8 mouse cellular contexts compared by ENCODE assay signal in genomic region chr17:24902671-24903474, GRCm38 (mm10). TPM values are rescaled to one million over a fixed set of nuclear protein-coding genes. Genes with fewer than 3 reads are reported as not detected.
DNase-seq lines count a peak whose midpoint lies in the region; ATAC-seq lines count a peak whose summit lies in the region.

No protein-coding gene starts in this region.

- H3K27me3 ChIP-seq in midbrain, embryonic 14.5 days (ENCODE audit: control insufficient read depth, insufficient read depth, low read length): no peaks in the 10 kb centered on the region
- no peaks in the 10 kb centered on the region for H3K27me3 ChIP-seq in midbrain, embryonic 11.5 days (ENCODE audit: control insufficient read depth, insufficient read depth, low read length)

- 73% methylated on average over 9 of the region's 9 CpGs for WGBS in midbrain, embryonic 14.5 days
- 72% methylated on average over 9 of the region's 9 CpGs for WGBS in midbrain, embryonic 11.5 days

- H3K9ac ChIP-seq in midbrain, embryonic 14.5 days (replicated peaks; ENCODE audit: low read length): no peak overlapping the region
- H3K9ac ChIP-seq in midbrain, embryonic 11.5 days (ENCODE audit: low read length): no peak overlapping the region

- peak; percentile 20 for DNase-seq in cerebellum, adult 8-10 months
- no peak for DNase-seq in cerebellum, adult 18-20 months
- peak; percentile 24 for DNase-seq in midbrain, embryonic 14.5 days
- DNase-seq in midbrain, embryonic 11.5 days (ENCODE audit: low spot score, missing footprints): no peak
- DNase-seq in induced T-regulatory cell, adult 2 months (ENCODE audit: low read depth): peak; percentile 22
- peak; percentile 78 to 85 for DNase-seq in spleen, postnatal 10 days (ENCODE audit: low spot score in 2 of 2)
- no peak for DNase-seq in urinary bladder, adult 18-20 months (ENCODE audit: low spot score in 2 of 2)
- DNase-seq in frontal cortex, adult 2 months (ENCODE audit: extremely low spot score in 1 of 2, low spot score in 1 of 2): no peak

- H3K4me2 ChIP-seq in midbrain, embryonic 14.5 days (ENCODE audit: low read length): no peak overlapping the region
- no peak overlapping the region for H3K4me2 ChIP-seq in midbrain, embryonic 11.5 days

- peaks cover 100% of the 10 kb centered on the region for H3K36me3 ChIP-seq in midbrain, embryonic 14.5 days (ENCODE audit: control insufficient read depth, insufficient read depth, low read length)
- H3K36me3 ChIP-seq in midbrain, embryonic 11.5 days (ENCODE audit: control insufficient read depth, insufficient read depth, low read length): peaks cover 50% of the 10 kb centered on the region

- H3K9me3 ChIP-seq in midbrain, embryonic 14.5 days (ENCODE audit: control insufficient read depth, low read length): no peaks in the 10 kb centered on the region
- H3K9me3 ChIP-seq in midbrain, embryonic 11.5 days (ENCODE audit: control insufficient read depth, low read length): no peaks in the 10 kb centered on the region

- H3K4me1 ChIP-seq in midbrain, embryonic 14.5 days (ENCODE audit: control insufficient read depth, insufficient read depth, low read length): peaks cover 1% of the 10 kb centered on the region; the same call in 1 of the 2 replicates
- peaks cover under 1% of the 10 kb centered on the region; the same call in 1 of the 2 replicates for H3K4me1 ChIP-seq in midbrain, embryonic 11.5 days (ENCODE audit: control insufficient read depth, insufficient read depth, low read length)

- ATAC-seq in midbrain, embryonic 14.5 days (ENCODE audit: low FRiP score, low TSS enrichment): no peak
- no peak for ATAC-seq in midbrain, embryonic 11.5 days (ENCODE audit: low FRiP score)

- no peak overlapping the region for H3K4me3 ChIP-seq in midbrain, embryonic 14.5 days (replicated peaks; ENCODE audit: low read depth, low read length)
- H3K4me3 ChIP-seq in midbrain, embryonic 11.5 days (ENCODE audit: low read depth, low read length): no peak overlapping the region

- no peak overlapping the region for H3K27ac ChIP-seq in midbrain, embryonic 14.5 days (replicated peaks; ENCODE audit: low read depth, low read length)
- H3K27ac ChIP-seq in midbrain, embryonic 11.5 days (ENCODE audit: low read depth, low read length): no peak overlapping the region

RNA-seq across cellular contexts. Expression of gene Nme3, which starts 6.6 kb away (rescaled TPM):
- 77.4 and 112 TPM in 2 replicates for polyA plus RNA-seq in midbrain, embryonic 14.5 days (2014; fragmentation: Nextera tagmentation; extraction: Ambion mirVana)
- 48.0 and 49.5 TPM in 2 replicates for polyA plus RNA-seq in midbrain, embryonic 11.5 days (2014; fragmentation: Nextera tagmentation; extraction: Ambion mirVana)
- polyA plus RNA-seq in frontal cortex, adult 2 months (2012; rRNA removed): 76.8 and 81.6 TPM in 2 replicates

RNA-seq across cellular contexts. Expression of gene Mrps34, which starts 8.0 kb away (rescaled TPM):
- 74.7 and 86.7 TPM in 2 replicates for polyA plus RNA-seq in midbrain, embryonic 14.5 days (2014; fragmentation: Nextera tagmentation; extraction: Ambion mirVana)
- polyA plus RNA-seq in midbrain, embryonic 11.5 days (2014; fragmentation: Nextera tagmentation; extraction: Ambion mirVana): 68.6 and 73.2 TPM in 2 replicates
- 111 and 127 TPM in 2 replicates for polyA plus RNA-seq in frontal cortex, adult 2 months (2012; rRNA removed)

RNA-seq across cellular contexts. Expression of gene Eme2, which starts 8.0 kb away (rescaled TPM):
- 21.6 and 26.9 TPM in 2 replicates for polyA plus RNA-seq in midbrain, embryonic 14.5 days (2014; fragmentation: Nextera tagmentation; extraction: Ambion mirVana)
- 18.4 and 20.8 TPM in 2 replicates for polyA plus RNA-seq in midbrain, embryonic 11.5 days (2014; fragmentation: Nextera tagmentation; extraction: Ambion mirVana)
- polyA plus RNA-seq in frontal cortex, adult 2 months (2012; rRNA removed): 63.7 and 67.9 TPM in 2 replicates

RNA-seq across cellular contexts. Expression of gene Spsb3, which starts 16.4 kb away (rescaled TPM):
- 77.3 and 93.2 TPM in 2 replicates for polyA plus RNA-seq in midbrain, embryonic 14.5 days (2014; fragmentation: Nextera tagmentation; extraction: Ambion mirVana)
- 37.3 and 44.4 TPM in 2 replicates for polyA plus RNA-seq in midbrain, embryonic 11.5 days (2014; fragmentation: Nextera tagmentation; extraction: Ambion mirVana)
- polyA plus RNA-seq in frontal cortex, adult 2 months (2012; rRNA removed): 69.1 and 78.1 TPM in 2 replicates

RNA-seq across cellular contexts. Expression of gene Nubp2, which starts 16.7 kb away (rescaled TPM):
- polyA plus RNA-seq in midbrain, embryonic 14.5 days (2014; fragmentation: Nextera tagmentation; extraction: Ambion mirVana): 70.4 and 73.3 TPM in 2 replicates
- polyA plus RNA-seq in midbrain, embryonic 11.5 days (2014; fragmentation: Nextera tagmentation; extraction: Ambion mirVana): 70.4 and 73.8 TPM in 2 replicates
- 29.0 and 31.4 TPM in 2 replicates for polyA plus RNA-seq in frontal cortex, adult 2 months (2012; rRNA removed)

Comparison
In these comparisons a context has a peak if more than half of its experiments do, and no peak if none do; other contexts are left out.
1. DNase-seq: peak in cerebellum, adult 8-10 months (single experiment), midbrain, embryonic 14.5 days (single experiment), induced T-regulatory cell, adult 2 months (single experiment) and spleen, postnatal 10 days (2 of 2); none in cerebellum, adult 18-20 months (0 of 2), midbrain, embryonic 11.5 days (single experiment), urinary bladder, adult 18-20 months (0 of 2) and frontal cortex, adult 2 months (0 of 2).